Comparison of ENCODE assay signal across 8 mouse cellular contexts in the genomic region with DNA sequence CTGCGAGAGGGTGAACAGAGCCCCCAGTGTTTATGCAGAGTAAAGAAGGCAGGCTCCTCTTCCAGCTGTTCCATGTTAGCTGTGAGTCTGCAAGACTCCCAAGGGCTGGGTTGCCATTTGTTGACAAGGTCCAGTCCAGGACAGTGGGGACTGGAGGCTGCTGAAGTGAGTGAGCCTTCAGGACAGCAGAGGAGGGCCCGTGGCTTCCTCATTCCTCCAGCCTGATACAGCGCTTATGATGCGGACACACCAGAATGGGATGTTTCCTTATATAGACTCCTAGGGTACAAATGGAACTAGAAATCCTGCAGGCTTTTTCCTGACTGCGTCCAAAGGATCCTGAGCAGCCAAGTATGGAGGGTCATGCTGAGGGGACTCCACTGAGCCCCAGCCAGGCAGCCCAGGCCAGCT. TPM values are rescaled to one million over a fixed set of nuclear protein-coding genes. Genes with fewer than 3 reads are reported as not detected.
A peak's percentile ranks its signal among the peaks of the same experiment; 100 is the strongest.
DNase-seq lines count a peak whose midpoint lies in the region; ATAC-seq and TF ChIP-seq lines count a peak whose summit lies in the region.

No protein-coding gene starts in this region.

- no peaks in the 10 kb centered on the region for H3K9me3 ChIP-seq in hindbrain, embryonic 14.5 days (ENCODE audit: control insufficient read depth, low read length)
- H3K9me3 ChIP-seq in limb, embryonic 13.5 days: no peaks in the 10 kb centered on the region
- H3K9me3 ChIP-seq in midbrain, postnatal 0 days (ENCODE audit: low read length): no peaks in the 10 kb centered on the region

- peaks cover 15% of the 10 kb centered on the region for H3K27me3 ChIP-seq in hindbrain, embryonic 14.5 days (ENCODE audit: control insufficient read depth, insufficient read depth, low read length)
- no peaks in the 10 kb centered on the region for H3K27me3 ChIP-seq in limb, embryonic 13.5 days
- H3K27me3 ChIP-seq in midbrain, postnatal 0 days (ENCODE audit: insufficient read depth, low read length): no peaks in the 10 kb centered on the region

- peak; percentile 26 for DNase-seq in cerebellum, adult 11-12 months
- DNase-seq in cerebellum, postnatal 25 days: no peak
- DNase-seq in cerebellum, adult 9-10 months: peak; percentile 21
- DNase-seq in gastrocnemius, postnatal 10 days: peak; percentile 22
- DNase-seq in hindbrain, embryonic 14.5 days (ENCODE audit: low spot score): peak; percentile 32
- DNase-seq in midbrain, postnatal 0 days (ENCODE audit: low spot score): peak; percentile 45
- no peak for DNase-seq in natural killer cell, adult 2 months (ENCODE audit: low spot score in 2 of 2)

- peaks cover 16% of the 10 kb centered on the region for H3K4me1 ChIP-seq in hindbrain, embryonic 14.5 days (replicated peaks; ENCODE audit: control insufficient read depth, insufficient read depth, low read length)
- H3K4me1 ChIP-seq in limb, embryonic 13.5 days: peaks cover 23% of the 10 kb centered on the region
- H3K4me1 ChIP-seq in midbrain, postnatal 0 days (ENCODE audit: insufficient read depth, low read length): peaks cover 7% of the 10 kb centered on the region; the same call in 1 of the 2 replicates

- H3K36me3 ChIP-seq in hindbrain, embryonic 14.5 days (replicated peaks; ENCODE audit: control insufficient read depth, insufficient read depth): no peaks in the 10 kb centered on the region
- H3K36me3 ChIP-seq in limb, embryonic 13.5 days: peaks cover 20% of the 10 kb centered on the region
- H3K36me3 ChIP-seq in midbrain, postnatal 0 days (ENCODE audit: insufficient read depth, low read length): no peaks in the 10 kb centered on the region

- TF ChIP-seq CTCF in midbrain, postnatal 0 days (IDR thresholded peaks at IDR 0.05): no peak; the same call in 1 of the 2 replicates

- ATAC-seq in hindbrain, embryonic 14.5 days (ENCODE audit: low FRiP score): no peak
- ATAC-seq in limb, embryonic 13.5 days (ENCODE audit: low FRiP score, low read depth): no peak
- ATAC-seq in midbrain, postnatal 0 days (ENCODE audit: low FRiP score): no peak

- H3K4me3 ChIP-seq in hindbrain, embryonic 14.5 days (replicated peaks; ENCODE audit: low read length): peak overlapping the region; percentile 59
- peak overlapping the region; percentile 83 for H3K4me3 ChIP-seq in limb, embryonic 13.5 days
- H3K4me3 ChIP-seq in midbrain, postnatal 0 days (ENCODE audit: low read depth, low read length): peak overlapping the region; percentile 71

- H3K27ac ChIP-seq in hindbrain, embryonic 14.5 days: peak overlapping the region; percentile 78
- H3K27ac ChIP-seq in limb, embryonic 13.5 days: 0 out of 2 replicates have a peak overlapping the region, but pooled peaks have one; percentile 44
- no peak overlapping the region for H3K27ac ChIP-seq in midbrain, postnatal 0 days (ENCODE audit: low read depth, low read length)

- WGBS in hindbrain, embryonic 14.5 days: 21% methylated on average over 5 of the region's 5 CpGs
- 23% methylated on average over 5 of the region's 5 CpGs for WGBS in limb, embryonic 13.5 days
- WGBS in midbrain, postnatal 0 days: 25% methylated on average over 5 of the region's 5 CpGs

- peak overlapping the region; percentile 72 for H3K9ac ChIP-seq in hindbrain, embryonic 14.5 days
- H3K9ac ChIP-seq in limb, embryonic 13.5 days: peak overlapping the region; percentile 54
- peak overlapping the region; percentile 71; the same call in 1 of the 2 replicates for H3K9ac ChIP-seq in midbrain, postnatal 0 days (replicated peaks; ENCODE audit: low read length, poor library complexity, severe bottlenecking)

- peak overlapping the region; percentile 90 for H3K4me2 ChIP-seq in hindbrain, embryonic 14.5 days (replicated peaks)
- peak overlapping the region; percentile 96 for H3K4me2 ChIP-seq in limb, embryonic 13.5 days (replicated peaks)
- peak overlapping the region; percentile 94 for H3K4me2 ChIP-seq in midbrain, postnatal 0 days (ENCODE audit: low read depth, low read length, poor library complexity, severe bottlenecking)

RNA-seq across cellular contexts. Expression of gene Samd4, which starts 3.2 kb away (rescaled TPM):
- 10 to 100 TPM; 39.4 to 46.3 TPM for total RNA-seq in gastrocnemius, postnatal 10 days (2021)
- polyA plus RNA-seq in hindbrain, embryonic 14.5 days (2014; fragmentation: Nextera tagmentation; extraction: Ambion mirVana): 2.9 and 3.1 TPM in 2 replicates
- polyA plus RNA-seq in limb, embryonic 13.5 days (2015; fragmentation: Nextera tagmentation; extraction: Ambion mirVana): 13.3 and 14.8 TPM in 2 replicates
- 16.0 and 19.8 TPM in 2 replicates for total RNA-seq in midbrain, postnatal 0 days (2014; rRNA removed)
- 4.4 and 5.1 TPM in 2 replicates for polyA plus RNA-seq in midbrain, postnatal 0 days (2015; fragmentation: Nextera tagmentation; extraction: Ambion mirVana)

RNA-seq across cellular contexts. Expression of gene Cgrrf1, which starts 54.0 kb away (rescaled TPM):
- 10 to 100 TPM; 37.3 to 38.6 TPM for total RNA-seq in gastrocnemius, postnatal 10 days (2021)
- polyA plus RNA-seq in hindbrain, embryonic 14.5 days (2014; fragmentation: Nextera tagmentation; extraction: Ambion mirVana): 21.3 and 22.1 TPM in 2 replicates
- polyA plus RNA-seq in limb, embryonic 13.5 days (2015; fragmentation: Nextera tagmentation; extraction: Ambion mirVana): 25.1 and 30.2 TPM in 2 replicates
- total RNA-seq in midbrain, postnatal 0 days (2014; rRNA removed): 25.6 and 36.0 TPM in 2 replicates
- 24.4 and 24.5 TPM in 2 replicates for polyA plus RNA-seq in midbrain, postnatal 0 days (2015; fragmentation: Nextera tagmentation; extraction: Ambion mirVana)

Comparison
In these comparisons a context has a peak if more than half of its experiments do, and no peak if none do; other contexts are left out.
1. DNase-seq: peak in cerebellum, adult 11-12 months (single experiment), cerebellum, adult 9-10 months (single experiment), gastrocnemius, postnatal 10 days (single experiment), hindbrain, embryonic 14.5 days (single experiment) and midbrain, postnatal 0 days (single experiment); none in cerebellum, postnatal 25 days (0 of 2) and natural killer cell, adult 2 months (0 of 2).
2. Peak in every context shown above with its lines, with median percentiles within 50 percentile points of each other: H3K4me2 ChIP-seq, H3K4me3 ChIP-seq and H3K9ac ChIP-seq.